Mouse (Mus musculus): Measurements from ENCODE around the gene Rab33b.

GRCm38 (mm10) chr3:51483741-51484359 is at the start of gene Rab33b:
- peak; percentile 76 for TF ChIP-seq POLR2A (IDR thresholded peaks at IDR 0.05; ENCODE audit: control insufficient read depth, low read depth, low read length)
- no peak for TF ChIP-seq CTCF (IDR thresholded peaks at IDR 0.05; ENCODE audit: control insufficient read depth, insufficient read depth, insufficient replicate concordance, low read depth, low read length)
